Mouse (Mus musculus): ENCODE data around the gene Pbld1.
A peak's percentile ranks its signal among the peaks of the same experiment; 100 is the strongest.

Pbld1 gene

DNA sequence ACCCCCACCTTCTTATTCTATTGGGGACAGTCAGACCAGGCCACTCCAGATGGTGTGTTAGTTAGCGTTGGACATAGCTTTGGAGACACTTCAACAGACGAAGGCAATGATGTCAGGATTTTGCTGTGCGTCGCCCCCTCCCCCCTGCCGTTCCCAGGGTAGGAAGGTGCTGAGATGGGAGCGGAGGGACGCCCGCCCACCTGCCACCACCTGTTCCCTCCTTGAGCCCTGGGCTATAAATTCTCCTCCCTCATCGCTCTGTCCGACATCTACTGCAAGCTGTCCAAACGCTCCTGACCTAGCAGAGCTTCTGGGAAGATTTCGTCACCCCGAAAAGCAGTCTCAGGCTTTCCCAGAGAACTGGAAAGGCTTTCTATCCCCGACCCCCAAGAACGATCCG lies 39.6 kb downstream of the Pbld1 start, which contains the start of gene Atoh7:
TSS of gene Atoh7 (plus strand) at position 131 of the 400 bp plus-strand sequence.
- DNase-seq, result no peak

GRCm38 (mm10) chr10:63099941-63100562 lies 40.1 kb downstream of the Pbld1 start:
- DNase-seq, result peak; percentile 41

GRCm38 (mm10) chr10:63100657-63101056 lies 40.7 kb downstream of the Pbld1 start:
- no peak for DNase-seq

DNA sequence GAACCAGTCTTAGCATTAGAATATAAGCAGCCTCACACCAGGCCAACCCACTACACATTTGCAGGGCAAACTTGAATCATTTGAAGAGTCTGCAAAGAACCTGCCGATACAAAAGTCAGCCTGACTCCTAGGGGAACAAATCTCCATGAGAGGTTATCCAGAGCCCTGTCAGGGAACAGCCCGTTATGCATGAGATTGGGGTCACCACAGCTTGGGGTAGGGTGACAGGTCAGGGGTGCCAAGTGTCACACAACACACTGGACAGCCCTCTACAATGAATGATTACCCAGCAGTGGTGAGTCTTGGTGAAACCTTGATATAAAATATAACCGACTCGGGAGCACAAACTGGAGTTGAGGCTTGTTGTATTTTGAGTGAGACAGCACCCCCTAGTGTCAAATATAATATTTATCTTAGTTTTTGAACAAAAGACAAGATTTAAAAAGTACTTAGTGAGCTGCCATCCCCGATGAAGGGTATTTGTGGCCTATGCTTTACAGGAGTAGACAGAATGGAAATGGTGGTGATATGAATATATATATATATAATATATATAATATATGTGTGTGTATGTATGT lies 53.2 kb downstream of the Pbld1 start:
- no peak for DNase-seq

DNA sequence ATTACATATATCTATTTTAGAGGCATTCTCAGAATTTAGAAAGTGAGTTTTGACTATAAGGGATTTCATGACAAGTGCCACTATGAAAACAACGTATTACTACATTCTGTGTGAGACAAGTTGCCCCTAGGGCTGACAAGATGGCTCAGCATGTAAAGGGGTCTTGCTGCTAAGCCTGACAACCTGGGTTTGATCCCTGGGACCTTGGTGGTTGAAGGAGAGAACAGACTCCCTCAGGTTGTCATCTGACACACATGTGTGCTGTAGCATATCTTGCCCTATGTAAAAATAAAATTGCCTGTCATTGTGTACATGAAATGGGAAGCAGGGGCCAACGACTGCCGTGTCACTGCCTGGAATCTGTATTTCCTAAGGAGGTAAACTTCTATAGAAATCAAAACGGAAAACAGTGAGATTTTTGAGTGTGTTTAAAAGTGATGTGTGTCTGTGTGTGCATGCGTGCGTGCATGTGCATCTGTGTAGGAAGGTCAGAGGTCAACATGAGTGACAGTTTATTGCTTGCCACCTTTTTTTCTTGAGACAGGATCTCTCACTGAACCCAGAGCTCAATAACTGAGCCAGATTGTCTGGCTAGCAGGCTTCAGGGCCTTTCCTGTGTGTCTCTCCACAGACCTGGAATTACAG lies 53.9 kb downstream of the Pbld1 start:
- no peak for DNase-seq

DNA sequence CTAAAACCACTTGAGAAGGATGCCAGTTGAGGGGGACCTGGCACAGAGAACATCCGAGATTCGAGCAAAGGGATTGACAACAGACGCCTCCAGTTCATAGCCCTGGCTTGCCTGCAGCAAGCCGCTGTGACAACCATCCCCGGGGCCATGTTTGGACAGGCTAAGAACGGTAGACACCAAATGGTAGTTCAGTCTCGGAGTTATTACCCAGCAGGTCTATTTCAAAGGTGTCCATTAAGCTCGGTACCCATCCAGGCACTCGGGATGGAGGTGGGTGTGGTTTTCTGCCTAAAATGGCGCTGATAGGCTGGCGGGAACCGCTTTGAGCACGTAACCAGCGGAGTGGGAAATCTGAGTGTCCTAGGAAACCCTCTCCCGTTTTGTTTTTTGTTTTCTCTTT lies 55.9 kb downstream of the Pbld1 start:
- no peak for DNase-seq

DNA sequence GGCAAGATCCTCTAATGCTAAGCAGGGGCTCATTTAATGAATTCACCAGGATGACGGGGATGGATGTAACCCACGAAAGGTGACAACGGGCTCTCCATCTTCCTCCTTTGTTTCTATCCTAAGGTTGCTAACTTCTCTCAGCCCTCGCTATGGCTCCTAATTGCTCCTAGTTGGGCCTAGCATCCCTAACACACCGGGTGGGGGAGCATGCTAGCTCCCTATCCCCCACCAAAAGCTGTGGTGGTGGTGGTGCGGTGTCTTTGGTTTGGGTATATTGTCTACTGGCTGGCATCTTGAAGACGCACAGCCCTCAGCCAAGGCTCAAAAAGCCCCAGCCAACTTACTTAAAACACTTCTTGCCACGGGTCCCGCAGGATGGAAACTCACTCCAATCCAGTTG lies 56.4 kb downstream of the Pbld1 start:
- no peak for DNase-seq

DNA sequence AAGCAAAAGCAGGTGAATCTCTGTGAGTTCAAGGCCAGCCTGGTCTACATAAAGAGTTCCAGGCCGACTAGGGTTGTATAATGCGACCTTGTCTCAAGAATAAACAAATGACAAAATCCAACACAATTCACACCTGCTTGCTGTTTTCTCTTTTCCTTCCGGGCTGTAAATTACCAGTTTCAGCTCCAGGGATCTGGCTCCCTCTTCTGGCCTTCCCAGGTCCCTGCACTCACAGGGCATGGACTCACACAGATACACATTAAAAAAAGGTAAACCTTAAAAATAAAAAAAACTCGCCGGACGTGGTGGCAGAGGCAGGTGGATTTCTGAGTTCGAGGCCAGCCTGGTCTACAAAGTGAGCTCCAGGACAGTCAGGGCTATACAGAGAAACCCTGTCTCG lies 57.6 kb downstream of the Pbld1 start:
- DNase-seq, result no peak

- DNase-seq, result no peak
These were observed 60.0 kb downstream of the Pbld1 start for GRCm38 (mm10) chr10:63119916-63120315.

GRCm38 (mm10) chr10:63121961-63122360 lies 62.0 kb downstream of the Pbld1 start:
- no peak for DNase-seq

DNA sequence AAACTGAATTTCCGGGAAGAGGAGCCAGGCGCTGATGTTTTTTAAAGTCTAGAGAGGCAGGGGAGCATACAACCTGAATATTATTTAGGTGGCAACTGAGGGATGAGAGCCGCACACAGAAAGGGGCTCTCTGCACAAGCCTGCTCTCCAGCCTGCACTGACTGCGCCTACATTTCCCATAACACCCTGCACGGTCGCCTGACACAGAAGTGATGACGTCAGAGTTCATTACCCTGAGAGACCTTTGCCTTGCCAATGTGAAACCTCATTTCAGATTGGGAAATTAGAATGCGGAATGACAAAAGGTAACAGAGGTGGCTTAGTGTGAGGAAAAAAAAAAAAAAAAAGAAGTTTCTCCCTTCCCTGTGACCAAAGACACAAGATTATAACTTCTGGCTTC lies 62.6 kb downstream of the Pbld1 start:
- peak; percentile 40 for DNase-seq

DNA sequence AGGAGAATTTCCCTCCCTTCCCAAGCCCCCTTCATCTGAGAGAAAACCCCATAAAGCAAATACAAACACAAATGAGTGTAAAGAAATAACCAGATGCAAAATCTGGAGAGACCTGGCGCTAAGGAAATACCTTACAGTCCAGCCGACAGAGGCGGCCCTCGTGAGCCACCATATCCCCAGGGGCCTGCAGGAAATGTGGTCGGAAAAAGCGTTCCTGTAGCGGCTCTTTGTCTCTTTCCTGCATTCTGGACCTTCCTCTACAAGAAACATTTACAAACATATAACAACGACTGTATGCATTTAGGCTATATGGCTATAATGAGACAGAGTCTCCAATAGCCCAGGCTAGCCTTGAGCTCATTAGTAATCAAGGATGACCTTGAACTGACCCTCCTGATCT lies 63.2 kb downstream of the Pbld1 start:
- no peak for DNase-seq

- DNase-seq, result no peak
These were observed 64.1 kb downstream of the Pbld1 start for GRCm38 (mm10) chr10:63124016-63124415.

DNA sequence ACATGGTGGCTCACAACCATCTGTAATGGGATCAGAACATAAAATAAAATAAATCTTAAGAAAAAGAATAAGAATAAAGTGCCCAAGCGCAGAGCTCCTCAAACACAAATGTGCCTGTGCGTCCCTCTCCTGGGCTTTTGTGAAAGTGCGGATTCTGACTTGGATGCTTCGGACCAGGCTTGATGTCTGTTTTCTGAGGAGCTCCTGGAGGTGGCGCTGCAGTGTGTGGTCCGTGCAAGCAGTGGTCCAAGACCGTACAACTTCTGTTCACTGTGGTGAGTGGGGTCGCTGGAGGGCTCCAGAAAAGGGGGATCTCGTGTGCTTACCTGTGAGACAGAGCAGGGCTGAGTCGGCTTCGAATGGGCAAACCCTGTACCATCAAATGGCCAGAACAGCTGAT lies 65.4 kb downstream of the Pbld1 start:
- peak; percentile 19 for DNase-seq

GRCm38 (mm10) chr10:63126116-63126515 lies 66.2 kb downstream of the Pbld1 start:
- no peak for DNase-seq

DNA sequence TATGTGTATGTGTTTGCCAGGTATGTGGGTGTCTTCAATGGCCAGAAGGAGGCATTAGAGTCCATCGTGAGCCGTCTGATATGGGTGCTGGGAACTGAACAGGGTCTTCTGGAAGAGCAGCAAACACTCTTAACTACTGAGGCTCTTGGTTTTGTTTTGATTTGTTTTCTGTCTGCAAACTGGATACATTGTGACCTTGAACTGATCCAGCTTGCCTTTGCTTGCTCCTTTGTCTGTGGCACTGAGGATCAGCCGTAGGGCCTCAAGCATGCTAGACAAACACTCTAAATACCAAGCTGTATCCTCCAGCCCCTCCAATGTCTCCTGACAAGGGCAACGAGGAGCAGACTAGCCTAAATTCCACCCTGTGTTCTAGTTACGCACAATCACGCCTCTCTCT lies 67.2 kb downstream of the Pbld1 start:
- no peak for DNase-seq

Data from lung, postnatal 10 days (tissue).